Mouse (Mus musculus): ENCODE data around the gene Notch3. TPM values are rescaled to one million over a fixed set of nuclear protein-coding genes. Genes with fewer than 3 reads are reported as not detected.

Notch3 gene
- total and polyA plus RNA-seq, 3 experiments = 0.08 to 0.50 TPM; not detected in 1

DNA sequence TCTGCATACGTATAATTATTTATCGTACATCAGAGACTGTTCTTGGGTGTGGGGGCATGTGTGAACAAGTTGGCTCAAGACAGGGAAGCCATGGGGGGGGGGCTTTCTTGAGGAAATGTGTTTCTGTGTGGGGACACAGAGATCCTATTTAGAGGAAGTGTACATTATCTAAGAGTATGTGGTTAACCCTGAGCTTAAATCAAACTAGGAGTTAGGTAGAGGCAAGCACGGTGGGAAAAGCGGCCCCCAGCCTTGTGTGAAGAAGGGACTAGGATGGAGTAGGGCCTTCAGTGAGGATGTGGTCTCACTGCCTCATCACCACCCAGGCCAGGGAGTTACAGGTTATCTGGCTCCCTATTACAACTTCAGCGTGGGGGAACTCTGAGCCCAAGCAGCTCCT lies 29.1 kb upstream of the Notch3 start:
- H3K4me1 ChIP-seq (ENCODE audit: control insufficient read depth in 1 of 2, insufficient read depth in 2 of 2, low read length in 2 of 2) = peaks cover 0 to 6% of the 10 kb centered on the region in 2 experiments; a peak in 2 of 4 replicates
- no peaks in the 10 kb centered on the region for H3K27me3 ChIP-seq (ENCODE audit: control insufficient read depth in 1 of 2, insufficient read depth in 2 of 2, low read length in 2 of 2)
- H3K79me2 ChIP-seq (ENCODE audit: control insufficient read depth, insufficient read depth, low read length, poor library complexity) = no peaks in the 10 kb centered on the region
- peak; percentile 56 for DNase-seq (ENCODE audit: low read depth, low spot score)
- no peaks in the 10 kb centered on the region for H3K9me3 ChIP-seq (replicated peaks; ENCODE audit: insufficient read depth, low read length)
- TF ChIP-seq RCOR1 (IDR thresholded peaks at IDR 0.05; ENCODE audit: low read depth, low read length) = peak; percentile 77
- TF ChIP-seq TCF12 (IDR thresholded peaks at IDR 0.05; ENCODE audit: low read depth, low read length) = no peak
- no peak overlapping the region for H3K27ac ChIP-seq (ENCODE audit: control insufficient read depth, low read depth, low read length)
- H3K9ac ChIP-seq (ENCODE audit: control insufficient read depth, low read depth, low read length, poor library complexity, severe bottlenecking) = no peak overlapping the region
- peaks cover 13 to 15% of the 10 kb centered on the region in 2 experiments for H3K36me3 ChIP-seq (ENCODE audit: control insufficient read depth in 1 of 2, insufficient read depth in 2 of 2, low read length in 2 of 2)
- no peak overlapping the region for H3K4me3 ChIP-seq (ENCODE audit: control insufficient read depth in 1 of 2, insufficient read depth in 1 of 2, low read depth in 2 of 2, low read length in 2 of 2)

DNA sequence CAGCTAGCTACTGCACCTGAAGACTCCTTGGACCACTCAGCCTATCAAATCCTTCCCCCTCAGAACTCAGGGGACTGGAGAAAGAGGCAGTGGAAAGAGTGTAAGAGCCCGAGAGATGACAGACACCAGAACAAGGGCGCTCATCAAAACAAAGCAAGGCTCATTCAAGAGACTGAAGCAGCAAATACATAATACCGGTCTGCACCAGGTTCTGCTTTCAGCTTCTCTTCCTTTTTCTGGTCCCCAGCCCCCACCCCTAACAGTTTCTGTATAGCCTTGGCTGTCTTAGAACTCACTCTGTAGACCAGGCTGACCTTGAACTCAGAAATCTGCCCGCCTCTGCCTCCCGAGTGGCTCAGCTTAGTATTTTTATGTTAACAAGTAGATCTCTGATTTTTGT lies 26.4 kb upstream of the Notch3 start:
- Histone ChIP-seq H3K27me3 (ENCODE audit: control insufficient read depth in 1 of 2, insufficient read depth in 2 of 2, low read length in 2 of 2) (no peaks in the 10 kb centered on the region), H3K27ac (ENCODE audit: control insufficient read depth, low read depth, low read length) (no peak overlapping the region), H3K4me3 (ENCODE audit: control insufficient read depth in 1 of 2, insufficient read depth in 1 of 2, low read depth in 2 of 2, low read length in 2 of 2) (no peak overlapping the region), H3K4me1 (ENCODE audit: control insufficient read depth in 1 of 2, insufficient read depth in 2 of 2, low read length in 2 of 2) (peaks cover 0 to 12% of the 10 kb centered on the region in 2 experiments; a peak in 3 of 4 replicates), H3K9ac (ENCODE audit: control insufficient read depth, low read depth, low read length, poor library complexity, severe bottlenecking) (no peak overlapping the region), H3K9me3 (replicated peaks; ENCODE audit: insufficient read depth, low read length) (no peaks in the 10 kb centered on the region), H3K36me3 (ENCODE audit: control insufficient read depth in 1 of 2, insufficient read depth in 2 of 2, low read length in 2 of 2) (peaks cover 5 to 16% of the 10 kb centered on the region in 2 experiments), H3K79me2 (ENCODE audit: control insufficient read depth, insufficient read depth, low read length, poor library complexity) (no peaks in the 10 kb centered on the region)
- no peak for DNase-seq (ENCODE audit: low read depth, low spot score)
- TF ChIP-seq RCOR1 (IDR thresholded peaks at IDR 0.05; ENCODE audit: low read depth, low read length) (no peak), NRF1 (IDR thresholded peaks at IDR 0.05; ENCODE audit: insufficient read depth, low read depth, low read length, poor library complexity, severe bottlenecking) (no peak), ELF1 (IDR thresholded peaks at IDR 0.05; ENCODE audit: low read depth, low read length) (no peak), HCFC1 (IDR thresholded peaks at IDR 0.05; ENCODE audit: low read depth, low read length) (no peak), POLR2AphosphoS5 (IDR thresholded peaks at IDR 0.05; ENCODE audit: borderline replicate concordance, low read depth, low read length) (no peak), E2F4 (IDR thresholded peaks at IDR 0.05; ENCODE audit: borderline replicate concordance, low read depth, low read length) (no peak), ZMIZ1 (IDR thresholded peaks at IDR 0.05; ENCODE audit: low read depth, low read length) (no peak), USF1 (IDR thresholded peaks at IDR 0.05; ENCODE audit: low read depth, low read length) (no peak), ETS1 (IDR thresholded peaks at IDR 0.05; ENCODE audit: low read depth, low read length) (no peak), MEF2A (IDR thresholded peaks at IDR 0.05; ENCODE audit: extremely low read depth, insufficient replicate concordance, low read depth, low read length, poor library complexity, severe bottlenecking) (no peak)

DNA sequence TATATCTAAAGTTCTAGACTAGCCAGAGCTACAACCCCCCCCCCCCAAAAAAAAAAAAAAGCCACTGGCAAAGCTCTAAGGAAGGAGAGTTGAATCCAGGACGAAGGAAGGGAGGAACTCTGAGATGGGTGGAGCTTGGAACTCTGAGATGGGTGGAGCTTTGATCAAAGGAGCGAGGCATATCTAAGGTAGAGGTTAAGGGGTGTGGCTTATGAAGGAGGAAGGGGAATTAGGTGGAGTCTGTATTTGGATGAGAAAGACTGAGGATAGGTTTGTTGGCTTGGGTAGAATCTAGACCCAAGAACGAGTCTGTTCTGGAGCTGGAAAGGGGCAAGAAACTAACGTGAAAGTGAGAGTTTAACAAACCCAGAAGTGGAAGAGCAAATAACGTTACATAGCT lies 23.2 kb upstream of the Notch3 start:
- peaks cover 0 to 6% of the 10 kb centered on the region in 2 experiments; a peak in 3 of 4 replicates for H3K4me1 ChIP-seq (ENCODE audit: control insufficient read depth in 1 of 2, insufficient read depth in 2 of 2, low read length in 2 of 2)
- no peak overlapping the region for H3K27ac ChIP-seq (ENCODE audit: control insufficient read depth, low read depth, low read length)
- no peak overlapping the region for H3K4me3 ChIP-seq (ENCODE audit: control insufficient read depth in 1 of 2, insufficient read depth in 1 of 2, low read depth in 2 of 2, low read length in 2 of 2)
- H3K79me2 ChIP-seq (ENCODE audit: control insufficient read depth, insufficient read depth, low read length, poor library complexity) = no peaks in the 10 kb centered on the region
- H3K27me3 ChIP-seq (ENCODE audit: control insufficient read depth in 1 of 2, insufficient read depth in 2 of 2, low read length in 2 of 2) = no peaks in the 10 kb centered on the region
- DNase-seq (ENCODE audit: low read depth, low spot score) = peak; percentile 49
- H3K9ac ChIP-seq (ENCODE audit: control insufficient read depth, low read depth, low read length, poor library complexity, severe bottlenecking) = no peak overlapping the region
- no peaks in the 10 kb centered on the region for H3K9me3 ChIP-seq (replicated peaks; ENCODE audit: insufficient read depth, low read length)
- peaks cover 0 to 3% of the 10 kb centered on the region in 2 experiments; a peak in 2 of 4 replicates for H3K36me3 ChIP-seq (ENCODE audit: control insufficient read depth in 1 of 2, insufficient read depth in 2 of 2, low read length in 2 of 2)
- no peak for TF ChIP-seq MYC (IDR thresholded peaks at IDR 0.05; ENCODE audit: low read depth, low read length)
- no peak for TF ChIP-seq SMC3 (IDR thresholded peaks at IDR 0.05; ENCODE audit: low read depth, low read length)

Data from MEL (cell line).